Mouse (Mus musculus): ENCODE measurements at regions not wholly inside any gene's neighbourhood (a gene's known extent, or its start where the extent isn't known, plus 50 kb on each side); places are given as distances from the start of the nearest gene placed in this dataset.

DNA sequence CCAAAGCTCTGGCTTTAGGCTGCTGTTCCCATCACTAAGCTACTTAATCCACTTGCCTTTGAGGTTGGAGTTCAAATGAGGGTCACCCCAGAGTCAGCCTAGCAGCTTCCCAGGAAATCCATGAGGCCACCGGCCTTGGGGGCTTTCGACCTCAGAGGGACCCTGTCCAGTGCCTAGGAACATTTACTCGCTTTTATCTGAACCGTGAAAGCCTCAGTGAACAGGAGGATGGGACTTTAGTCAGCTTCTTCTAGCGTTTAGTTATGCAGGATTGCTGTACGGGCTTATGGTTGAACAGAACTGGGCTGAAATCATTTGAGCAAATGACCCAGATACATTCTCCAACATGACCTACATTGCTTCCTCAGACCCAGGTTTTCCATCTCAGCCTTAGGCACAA lies 174.9 kb downstream of the Parm1 start:
- DNase-seq: no peak

DNA sequence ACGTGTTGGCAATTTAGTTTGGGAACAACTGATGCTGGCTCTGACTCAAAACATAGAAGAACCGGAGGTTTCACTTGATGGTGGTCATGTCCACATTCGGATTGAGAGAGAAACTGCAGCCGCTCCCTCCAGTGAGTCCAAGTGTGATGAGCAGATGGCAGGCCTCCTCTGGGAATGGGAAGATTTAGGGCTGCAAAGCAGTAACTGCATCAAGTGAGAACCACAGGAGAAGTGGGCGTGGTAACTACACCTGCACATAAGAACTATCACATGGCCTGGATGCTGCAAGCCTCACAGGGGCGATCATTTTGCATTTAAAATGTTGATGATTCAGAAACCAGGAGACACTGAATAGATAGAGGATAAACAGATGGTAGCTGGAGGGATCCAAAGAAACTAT lies 161.3 kb downstream of the Parm1 start:
- no peak for DNase-seq

Measured in kidney, adult 11 months (tissue).